Mouse (Mus musculus) intestine, embryonic 16.5 days (tissue): ENCODE results near the gene Furin. TPM values are rescaled to one million over a fixed set of nuclear protein-coding genes. Genes with fewer than 3 reads are reported as not detected.

ENCODE experiments used
- ATAC-seq: fragments of 200-750 bp; cut with Nextera tagmentation; 2 replicates; pipeline ENCODE4 v1.8.0; 2017; ENCODE audit warnings: moderate TSS enrichment, moderate library complexity
- H3K27ac ChIP-seq: fragments of 300-500 bp; sonication (generic); 2 replicates; pipeline ENCODE4 v1.5.1; 2014; ENCODE audit warnings: mild to moderate bottlenecking, low read length
- H3K27me3 ChIP-seq: fragments of 300-500 bp; sonication (generic); replicated peaks from 2 replicates; pipeline ENCODE4 v1.6.1; 2014; ENCODE audit warnings: low read length, control low read depth, mixed read lengths; ENCODE audit not compliant: control insufficient read depth, insufficient read depth
- H3K36me3 ChIP-seq: fragments of 300-500 bp; sonication (generic); 2 replicates; pipeline ENCODE4 v1.6.1; 2014; ENCODE audit warnings: low read length, control low read depth; ENCODE audit not compliant: control insufficient read depth, insufficient read depth
- H3K4me1 ChIP-seq: fragments of 300-500 bp; sonication (generic); 2 replicates; pipeline ENCODE4 v1.6.1; 2014; ENCODE audit warnings: low read length, control low read depth, mixed read lengths; ENCODE audit not compliant: control insufficient read depth, insufficient read depth
- H3K4me2 ChIP-seq: fragments of 300-500 bp; sonication (generic); 2 replicates; pipeline ENCODE4 v1.6.1; 2014; ENCODE audit warnings: low read depth, low read length, control low read depth
- H3K4me3 ChIP-seq: fragments of 300-500 bp; sonication (generic); 2 replicates; pipeline ENCODE4 v1.5.1; 2014; ENCODE audit warnings: mild to moderate bottlenecking, low read length
- H3K9ac ChIP-seq: fragments of 300-500 bp; sonication (generic); 2 replicates; pipeline ENCODE4 v1.6.1; 2014; ENCODE audit warnings: low read depth, low read length
- H3K9me3 ChIP-seq: fragments of 300-500 bp; sonication (generic); 2 replicates; pipeline ENCODE4 v1.6.1; 2016; ENCODE audit warnings: low read length, control low read depth; ENCODE audit not compliant: control insufficient read depth
- WGBS: fragments of 180-500 bp; shearing (Covaris S2); extraction: QIAGEN DNeasy Blood & Tissue Kit; methylation state at CpG from one replicate; pipeline ENCODE4 v1.1.7; 2014; 5-methylcytosine and 5-hydroxymethylcytosine counted together
- polyA plus RNA-seq: library from polyadenylated mRNA; unstranded; fragments of >200 nt; fragmentation: Nextera tagmentation; extraction: Ambion mirVana; gene quantifications from 2 replicates; pipeline ENCODE4 v1.2.1, GENCODE M21; 2015

The Furin gene
- polyA plus RNA-seq, 1 experiment from 2014 or later: 7.8 TPM

DNA sequence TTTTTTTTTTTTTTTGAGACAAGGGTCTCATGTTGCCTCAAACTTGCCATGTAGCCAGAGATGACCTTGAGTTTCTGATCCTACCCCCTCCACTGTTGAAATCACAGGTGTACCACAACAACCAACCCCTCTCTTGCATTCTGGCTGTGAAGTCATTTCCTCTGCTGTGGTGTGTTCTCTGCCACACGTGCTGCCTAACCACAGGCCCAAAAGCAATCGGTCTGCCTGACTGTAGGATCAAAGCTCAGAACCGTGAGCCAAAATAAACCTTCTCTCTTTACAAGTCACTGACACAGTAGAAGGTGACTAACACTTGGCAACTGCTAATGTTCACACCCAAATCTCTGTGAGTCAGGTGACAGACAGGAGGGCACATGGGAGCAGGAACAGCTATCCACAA, 44.8 kb downstream of the Furin start:
- H3K4me1 ChIP-seq: no peaks in the 10 kb centered on the region
- no peak overlapping the region for H3K4me2 ChIP-seq
- H3K27me3 ChIP-seq: no peaks in the 10 kb centered on the region
- WGBS: 69% methylated on average over 3 of the region's 3 CpGs
- no peak overlapping the region for H3K27ac ChIP-seq
- no peaks in the 10 kb centered on the region for H3K9me3 ChIP-seq
- H3K4me3 ChIP-seq: no peak overlapping the region
- H3K36me3 ChIP-seq: peaks cover 12% of the 10 kb centered on the region
- no peak overlapping the region for H3K9ac ChIP-seq
- ATAC-seq: no peak

DNA sequence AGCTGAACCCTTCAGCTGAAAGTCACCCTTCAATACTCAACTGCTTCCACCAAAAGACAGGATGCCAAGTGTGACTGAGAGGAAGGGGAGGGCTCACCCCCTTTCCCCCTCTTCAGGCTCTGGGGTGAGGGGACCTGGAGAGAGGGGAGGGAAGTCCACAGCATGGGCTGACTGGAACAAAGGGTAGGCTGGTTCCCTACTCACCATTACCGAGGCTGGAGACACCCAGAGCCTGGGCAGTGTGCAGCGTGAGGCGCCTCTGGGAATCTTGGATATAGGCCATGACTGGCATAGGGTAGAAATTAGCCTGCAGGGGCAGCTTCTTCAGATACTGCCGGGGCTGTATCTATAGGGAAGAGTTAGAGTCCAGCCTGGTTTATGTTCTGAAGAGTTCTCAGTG, 47.2 kb downstream of the Furin start:
- Histone ChIP-seq H3K27me3 (no peaks in the 10 kb centered on the region), H3K4me3 (no peak overlapping the region), H3K27ac (no peak overlapping the region), H3K36me3 (peaks cover 12% of the 10 kb centered on the region), H3K4me2 (no peak overlapping the region), H3K9ac (no peak overlapping the region), H3K4me1 (no peaks in the 10 kb centered on the region), H3K9me3 (no peaks in the 10 kb centered on the region)
- 75% methylated on average over 4 of the region's 4 CpGs for WGBS
- no peak for ATAC-seq

DNA sequence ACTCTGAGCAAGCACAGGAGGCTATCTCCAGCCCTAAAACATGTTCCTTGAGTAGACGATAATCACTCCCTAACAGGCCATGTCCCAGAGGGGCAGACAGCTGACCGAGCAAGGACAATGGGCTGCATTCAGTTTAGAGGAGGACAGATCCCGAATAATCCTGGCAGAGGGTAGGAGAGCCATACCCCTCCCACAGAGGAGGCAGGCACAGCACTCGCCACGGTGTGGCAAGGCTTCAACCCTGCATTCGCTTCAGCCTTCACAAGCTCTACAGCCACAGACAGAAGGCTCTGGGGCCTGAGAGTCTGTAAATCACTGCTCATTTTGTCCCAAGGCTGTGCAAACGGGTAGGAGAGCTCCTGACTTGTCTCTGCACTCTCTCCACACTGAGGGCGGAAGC, 48.1 kb downstream of the Furin start:
- ATAC-seq: no peak
- WGBS: 67% methylated on average over 8 of the region's 8 CpGs
- Histone ChIP-seq H3K36me3 (peaks cover 10% of the 10 kb centered on the region; the same call in 1 of the 2 replicates), H3K27me3 (no peaks in the 10 kb centered on the region), H3K9ac (no peak overlapping the region), H3K27ac (no peak overlapping the region), H3K9me3 (no peaks in the 10 kb centered on the region), H3K4me3 (no peak overlapping the region), H3K4me1 (no peaks in the 10 kb centered on the region), H3K4me2 (no peak overlapping the region)

DNA sequence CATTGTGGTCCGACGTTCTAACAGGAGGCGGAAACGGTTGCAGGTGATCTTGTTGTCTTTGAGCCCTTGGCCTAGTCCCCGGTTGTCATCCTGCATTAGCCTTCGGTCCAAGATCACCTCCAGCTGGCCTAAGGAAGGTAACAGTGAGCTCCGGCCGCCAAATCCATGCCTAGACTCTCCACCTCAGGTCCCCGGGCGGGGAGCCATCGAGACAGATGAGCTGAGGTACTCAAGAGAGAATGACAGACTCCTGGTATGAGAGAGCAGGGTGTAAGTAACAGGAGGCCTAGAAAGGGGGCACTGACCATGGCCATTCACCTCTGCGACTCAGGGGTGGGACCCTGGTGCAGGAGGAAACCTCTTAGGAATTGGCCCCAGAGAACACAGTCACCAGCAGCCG, 48.9 kb downstream of the Furin start:
- Histone ChIP-seq H3K27me3 (no peaks in the 10 kb centered on the region), H3K4me3 (no peak overlapping the region), H3K4me2 (no peak overlapping the region), H3K4me1 (no peaks in the 10 kb centered on the region), H3K9me3 (no peaks in the 10 kb centered on the region), H3K36me3 (peaks cover 10% of the 10 kb centered on the region; the same call in 1 of the 2 replicates), H3K9ac (no peak overlapping the region), H3K27ac (no peak overlapping the region)
- 88% methylated on average over 13 of the region's 13 CpGs for WGBS
- no peak for ATAC-seq

DNA sequence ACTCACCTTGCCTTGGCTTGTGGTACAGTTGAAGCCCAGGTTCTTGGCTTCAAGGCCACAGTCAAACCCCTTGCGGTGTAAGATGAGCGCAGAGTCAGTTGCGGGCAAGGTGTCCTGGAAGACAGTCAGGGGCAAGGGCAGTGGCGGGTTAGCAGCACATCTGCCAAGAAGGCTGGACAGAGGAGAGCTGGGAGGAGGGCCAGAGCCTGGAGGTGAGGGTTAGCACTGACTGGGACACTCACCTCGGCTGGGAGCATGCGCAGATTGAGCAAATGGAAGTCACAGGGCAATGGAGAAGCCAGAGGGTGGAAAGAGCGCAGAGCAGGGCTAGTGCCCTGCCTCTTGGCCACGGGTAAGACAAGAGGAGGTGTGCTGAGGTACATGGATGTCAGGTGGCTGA, 52.3 kb downstream of the Furin start:
- H3K27me3 ChIP-seq: no peaks in the 10 kb centered on the region
- no peak for ATAC-seq
- no peak overlapping the region for H3K4me2 ChIP-seq
- no peak overlapping the region for H3K27ac ChIP-seq
- H3K9me3 ChIP-seq: no peaks in the 10 kb centered on the region
- peaks cover 3% of the 10 kb centered on the region; the same call in 1 of the 2 replicates for H3K4me1 ChIP-seq
- 0 out of 2 replicates have a peak, but pooled peaks cover 4% of the 10 kb centered on the region for H3K36me3 ChIP-seq
- WGBS: 93% methylated on average over 8 of the region's 8 CpGs
- H3K9ac ChIP-seq: no peak overlapping the region
- no peak overlapping the region for H3K4me3 ChIP-seq

DNA sequence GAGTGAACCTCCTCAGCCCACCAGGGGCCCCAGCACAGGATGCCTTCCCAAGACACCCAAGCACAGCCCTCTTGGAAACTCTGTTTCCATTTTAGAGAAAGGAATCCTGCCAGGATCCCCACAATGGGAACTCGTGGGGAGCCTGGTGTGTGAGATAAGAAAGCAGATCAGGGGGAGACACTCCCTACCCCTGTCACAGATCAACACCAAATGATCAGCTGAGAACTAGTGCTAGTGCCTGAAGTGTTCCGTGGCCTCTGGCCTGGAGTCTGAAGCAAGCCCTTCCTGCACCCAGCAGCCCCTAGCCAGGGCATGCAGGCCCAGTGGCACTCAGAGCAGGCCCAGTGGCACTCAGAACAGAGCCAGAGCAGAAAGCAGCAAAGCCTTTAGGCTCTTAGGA, 54.4 kb downstream of the Furin start:
- H3K4me3 ChIP-seq: no peak overlapping the region
- no peak for ATAC-seq
- H3K27me3 ChIP-seq: no peaks in the 10 kb centered on the region
- H3K9me3 ChIP-seq: no peaks in the 10 kb centered on the region
- H3K36me3 ChIP-seq: 0 out of 2 replicates have a peak, but pooled peaks cover 3% of the 10 kb centered on the region
- no peak overlapping the region for H3K4me2 ChIP-seq
- no peak overlapping the region for H3K27ac ChIP-seq
- H3K9ac ChIP-seq: no peak overlapping the region
- WGBS: 78% methylated on average over 2 of the region's 2 CpGs
- H3K4me1 ChIP-seq: peaks cover 3% of the 10 kb centered on the region; the same call in 1 of the 2 replicates

DNA sequence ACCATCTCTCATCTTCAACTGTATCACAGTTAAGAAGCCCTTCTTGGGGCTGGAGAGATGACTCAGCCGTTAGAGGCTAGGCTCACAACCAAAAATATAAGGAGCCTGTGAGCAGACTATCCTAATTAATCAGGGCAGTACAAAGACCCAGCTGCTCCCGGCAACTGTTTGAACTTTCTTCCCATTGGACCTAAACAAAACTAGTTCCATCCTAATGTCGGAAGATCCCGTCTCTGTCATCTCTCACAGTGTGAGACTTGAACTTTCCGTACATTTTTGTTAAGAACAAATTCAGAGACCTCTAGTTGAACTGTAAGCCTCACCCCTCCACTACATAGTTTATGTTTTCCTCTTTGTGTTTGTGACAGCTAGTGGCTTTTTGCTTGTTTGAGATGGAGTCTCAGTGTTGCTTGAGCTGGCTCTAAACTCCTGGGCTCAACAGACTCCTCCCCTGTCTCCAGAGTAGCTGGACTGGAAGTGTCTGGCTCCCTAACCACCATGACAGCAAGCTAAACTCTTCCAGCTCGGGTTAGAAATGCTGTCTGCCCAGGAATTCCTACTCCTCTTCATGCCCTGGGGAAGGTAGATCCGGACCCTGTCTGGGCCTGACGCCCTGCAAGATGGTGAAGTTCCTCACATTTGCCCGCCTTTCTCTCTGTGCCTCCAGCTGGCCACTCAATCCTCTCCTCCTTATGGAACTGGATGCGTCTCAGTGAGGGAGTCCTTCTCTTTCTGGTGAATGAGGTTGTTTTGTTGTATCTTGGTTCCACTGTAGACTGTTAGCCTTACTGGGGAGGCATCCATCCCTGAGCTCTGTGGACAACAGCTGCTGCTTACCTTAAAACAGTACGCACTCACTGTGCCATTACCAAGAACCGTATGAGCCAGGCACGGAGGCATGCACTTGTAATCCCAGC, 57.3 kb downstream of the Furin start:
- Histone ChIP-seq H3K27ac (peak overlapping the region; percentile 68), H3K27me3 (no peaks in the 10 kb centered on the region), H3K36me3 (0 out of 2 replicates have a peak, but pooled peaks cover 2% of the 10 kb centered on the region), H3K4me1 (peaks cover 9% of the 10 kb centered on the region; the same call in 1 of the 2 replicates), H3K9me3 (no peaks in the 10 kb centered on the region), H3K9ac (no peak overlapping the region), H3K4me3 (no peak overlapping the region), H3K4me2 (no peak overlapping the region)
- ATAC-seq: peak; percentile 58
- 49% methylated on average over 13 of the region's 13 CpGs for WGBS

DNA sequence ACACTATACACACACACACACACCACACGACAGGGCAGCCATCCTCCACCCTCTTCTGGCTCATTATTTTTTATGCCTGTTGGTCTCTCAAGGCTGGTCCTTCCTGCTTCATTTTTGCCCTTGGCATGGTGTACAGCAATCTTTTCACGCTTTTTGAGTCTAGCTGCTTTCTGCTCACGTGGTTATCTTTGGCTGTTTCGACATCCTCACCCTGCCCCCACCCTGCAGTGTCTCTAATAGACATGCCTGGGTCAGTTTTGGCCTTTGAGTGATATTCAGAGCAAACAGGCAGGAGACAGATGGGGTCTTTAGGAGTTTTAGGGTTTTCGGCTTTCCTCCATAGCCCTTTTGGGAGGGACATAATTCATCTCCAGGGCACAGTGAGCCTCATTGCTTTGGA, 58.4 kb downstream of the Furin start:
- Histone ChIP-seq H3K9ac (no peak overlapping the region), H3K4me3 (no peak overlapping the region), H3K4me2 (no peak overlapping the region), H3K36me3 (0 out of 2 replicates have a peak, but pooled peaks cover 2% of the 10 kb centered on the region), H3K27me3 (no peaks in the 10 kb centered on the region), H3K4me1 (peaks cover 13% of the 10 kb centered on the region; the same call in 1 of the 2 replicates), H3K27ac (peak overlapping the region; percentile 68; the same call in 1 of the 2 replicates), H3K9me3 (no peaks in the 10 kb centered on the region)
- WGBS: 80% methylated on average over 5 of the region's 5 CpGs
- no peak for ATAC-seq

DNA sequence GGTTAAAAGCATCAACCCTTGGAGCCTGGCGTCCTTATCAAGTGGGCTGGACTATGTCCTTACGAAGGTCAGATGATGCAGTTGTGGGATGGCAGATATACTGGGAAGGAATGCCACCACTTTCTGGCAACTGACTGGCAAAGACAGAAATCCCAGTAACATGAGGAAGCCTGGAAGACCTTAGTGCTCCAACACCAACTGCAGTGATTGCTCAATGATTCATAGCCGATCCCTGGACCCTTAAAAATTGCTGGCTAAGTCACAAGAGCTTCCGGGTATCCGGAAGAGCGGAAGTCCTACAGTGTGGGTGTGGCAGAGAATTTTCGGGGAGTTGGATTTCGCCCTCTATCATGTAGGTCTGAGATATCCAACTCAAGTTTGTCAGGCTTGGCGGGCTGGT, 59.1 kb downstream of the Furin start:
- Histone ChIP-seq H3K27ac (no peak overlapping the region), H3K27me3 (no peaks in the 10 kb centered on the region), H3K9me3 (no peaks in the 10 kb centered on the region), H3K9ac (no peak overlapping the region), H3K4me1 (peaks cover 14% of the 10 kb centered on the region; the same call in 1 of the 2 replicates), H3K4me2 (no peak overlapping the region), H3K36me3 (0 out of 2 replicates have a peak, but pooled peaks cover 2% of the 10 kb centered on the region), H3K4me3 (no peak overlapping the region)
- ATAC-seq: no peak
- 95% methylated on average over 9 of the region's 9 CpGs for WGBS
